Mouse (Mus musculus): ENCODE data around the gene Dapl1. TPM values are rescaled to one million over a fixed set of nuclear protein-coding genes. Genes with fewer than 3 reads are reported as not detected.

The Dapl1 gene
- polyA plus RNA-seq, 1 experiment, result not detected

GRCm38 (mm10) chr2:59485080-59485479, 627 bp downstream of the Dapl1 start:
- H3K27ac ChIP-seq (ENCODE audit: insufficient read depth, low read length), result no peak overlapping the region
- H3K4me3 ChIP-seq (ENCODE audit: low read depth, low read length), result no peak overlapping the region
- H3K9me3 ChIP-seq (replicated peaks; ENCODE audit: control insufficient read depth, insufficient read depth, low read length, poor library complexity, severe bottlenecking), result no peaks in the 10 kb centered on the region
- TF ChIP-seq CTCF (IDR thresholded peaks at IDR 0.05; ENCODE audit: low read depth, low read length), result no peak
- no peak for TF ChIP-seq POLR2A (IDR thresholded peaks at IDR 0.05; ENCODE audit: insufficient read depth, low read length)
- no peak for TF ChIP-seq EP300 (IDR thresholded peaks at IDR 0.05; ENCODE audit: insufficient read depth, low read depth, low read length)
- H3K27me3 ChIP-seq (ENCODE audit: control insufficient read depth, insufficient read depth, low read length, poor library complexity, severe bottlenecking), result no peaks in the 10 kb centered on the region
- H3K36me3 ChIP-seq (ENCODE audit: control insufficient read depth, insufficient read depth, low read length, poor library complexity, severe bottlenecking), result no peaks in the 10 kb centered on the region
- H3K4me1 ChIP-seq (ENCODE audit: control insufficient read depth, insufficient read depth, low read length), result no peaks in the 10 kb centered on the region
- no peak overlapping the region for H3K9ac ChIP-seq (ENCODE audit: low read depth, poor library complexity, severe bottlenecking)

- no peaks in the 10 kb centered on the region for H3K27me3 ChIP-seq (ENCODE audit: control insufficient read depth, insufficient read depth, low read length, poor library complexity, severe bottlenecking)
- H3K9ac ChIP-seq (ENCODE audit: low read depth, poor library complexity, severe bottlenecking), result no peak overlapping the region
- no peak overlapping the region for H3K4me3 ChIP-seq (ENCODE audit: low read depth, low read length)
- H3K9me3 ChIP-seq (replicated peaks; ENCODE audit: control insufficient read depth, insufficient read depth, low read length, poor library complexity, severe bottlenecking), result no peaks in the 10 kb centered on the region
- TF ChIP-seq EP300 (IDR thresholded peaks at IDR 0.05; ENCODE audit: insufficient read depth, low read depth, low read length) (no peak), POLR2A (IDR thresholded peaks at IDR 0.05; ENCODE audit: insufficient read depth, low read length) (no peak), CTCF (IDR thresholded peaks at IDR 0.05; ENCODE audit: low read depth, low read length) (no peak)
- no peak overlapping the region for H3K27ac ChIP-seq (ENCODE audit: insufficient read depth, low read length)
- H3K4me1 ChIP-seq (ENCODE audit: control insufficient read depth, insufficient read depth, low read length), result no peaks in the 10 kb centered on the region
- no peaks in the 10 kb centered on the region for H3K36me3 ChIP-seq (ENCODE audit: control insufficient read depth, insufficient read depth, low read length, poor library complexity, severe bottlenecking)
Measured at GRCm38 (mm10) chr2:59485657-59486056, 1.2 kb downstream of the Dapl1 start.

GRCm38 (mm10) chr2:59486196-59486845, 1.9 kb downstream of the Dapl1 start:
- Histone ChIP-seq H3K9me3 (replicated peaks; ENCODE audit: control insufficient read depth, insufficient read depth, low read length, poor library complexity, severe bottlenecking) (no peaks in the 10 kb centered on the region), H3K4me3 (ENCODE audit: low read depth, low read length) (no peak overlapping the region), H3K27me3 (ENCODE audit: control insufficient read depth, insufficient read depth, low read length, poor library complexity, severe bottlenecking) (no peaks in the 10 kb centered on the region), H3K4me1 (ENCODE audit: control insufficient read depth, insufficient read depth, low read length) (no peaks in the 10 kb centered on the region), H3K27ac (ENCODE audit: insufficient read depth, low read length) (no peak overlapping the region), H3K9ac (ENCODE audit: low read depth, poor library complexity, severe bottlenecking) (no peak overlapping the region), H3K36me3 (ENCODE audit: control insufficient read depth, insufficient read depth, low read length, poor library complexity, severe bottlenecking) (no peaks in the 10 kb centered on the region)
- TF ChIP-seq CTCF (IDR thresholded peaks at IDR 0.05; ENCODE audit: low read depth, low read length), result no peak
- no peak for TF ChIP-seq POLR2A (IDR thresholded peaks at IDR 0.05; ENCODE audit: insufficient read depth, low read length)
- no peak for TF ChIP-seq EP300 (IDR thresholded peaks at IDR 0.05; ENCODE audit: insufficient read depth, low read depth, low read length)

DNA sequence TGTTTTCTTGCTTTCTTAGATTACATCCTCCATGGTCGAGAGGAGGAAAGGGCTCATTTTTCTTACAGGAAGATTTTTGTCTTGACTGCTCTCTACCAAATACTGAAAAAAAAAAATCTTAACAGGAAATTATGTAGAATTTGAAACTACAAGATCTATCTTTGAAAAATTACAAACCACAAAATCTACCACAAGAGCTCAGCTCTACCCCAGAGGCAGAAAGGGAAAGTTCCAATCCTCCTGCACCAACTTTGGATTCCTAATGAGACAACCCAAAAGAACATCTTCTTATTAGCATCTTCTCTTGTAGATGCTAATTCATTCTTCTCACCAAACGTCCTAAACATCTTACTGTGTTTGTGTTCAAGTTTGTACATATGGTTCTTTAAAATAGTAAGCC, 3.8 kb downstream of the Dapl1 start:
- Histone ChIP-seq H3K4me3 (ENCODE audit: low read depth, low read length) (no peak overlapping the region), H3K9ac (ENCODE audit: low read depth, poor library complexity, severe bottlenecking) (no peak overlapping the region), H3K27me3 (ENCODE audit: control insufficient read depth, insufficient read depth, low read length, poor library complexity, severe bottlenecking) (no peaks in the 10 kb centered on the region), H3K4me1 (ENCODE audit: control insufficient read depth, insufficient read depth, low read length) (no peaks in the 10 kb centered on the region), H3K36me3 (ENCODE audit: control insufficient read depth, insufficient read depth, low read length, poor library complexity, severe bottlenecking) (no peaks in the 10 kb centered on the region), H3K9me3 (replicated peaks; ENCODE audit: control insufficient read depth, insufficient read depth, low read length, poor library complexity, severe bottlenecking) (no peaks in the 10 kb centered on the region), H3K27ac (ENCODE audit: insufficient read depth, low read length) (no peak overlapping the region)
- TF ChIP-seq CTCF (IDR thresholded peaks at IDR 0.05; ENCODE audit: low read depth, low read length) (no peak), EP300 (IDR thresholded peaks at IDR 0.05; ENCODE audit: insufficient read depth, low read depth, low read length) (no peak), POLR2A (IDR thresholded peaks at IDR 0.05; ENCODE audit: insufficient read depth, low read length) (no peak)

DNA sequence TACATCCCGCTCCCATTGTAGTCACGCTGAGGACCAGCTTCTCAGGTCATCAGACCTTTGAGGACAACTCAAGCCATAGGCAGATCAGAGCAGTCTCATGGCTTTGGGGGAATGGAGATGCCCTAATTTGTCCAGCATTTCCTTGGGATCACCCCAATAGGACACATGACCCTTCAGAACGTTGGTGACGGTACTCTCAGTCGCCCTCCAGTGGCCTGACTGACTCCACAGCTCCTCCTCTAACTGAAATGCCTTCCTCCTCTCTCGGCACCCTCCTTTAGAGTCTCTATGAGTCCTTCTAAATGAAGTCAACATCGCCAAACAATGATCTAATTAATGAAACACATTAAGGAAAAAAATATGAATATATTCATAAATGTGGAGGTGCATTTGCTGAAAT, 5.9 kb downstream of the Dapl1 start:
- Histone ChIP-seq H3K9ac (ENCODE audit: low read depth, poor library complexity, severe bottlenecking) (no peak overlapping the region), H3K4me3 (ENCODE audit: low read depth, low read length) (no peak overlapping the region), H3K9me3 (replicated peaks; ENCODE audit: control insufficient read depth, insufficient read depth, low read length, poor library complexity, severe bottlenecking) (no peaks in the 10 kb centered on the region), H3K4me1 (ENCODE audit: control insufficient read depth, insufficient read depth, low read length) (no peaks in the 10 kb centered on the region), H3K27ac (ENCODE audit: insufficient read depth, low read length) (no peak overlapping the region), H3K36me3 (ENCODE audit: control insufficient read depth, insufficient read depth, low read length, poor library complexity, severe bottlenecking) (no peaks in the 10 kb centered on the region), H3K27me3 (ENCODE audit: control insufficient read depth, insufficient read depth, low read length, poor library complexity, severe bottlenecking) (no peaks in the 10 kb centered on the region)
- no peak for TF ChIP-seq EP300 (IDR thresholded peaks at IDR 0.05; ENCODE audit: insufficient read depth, low read depth, low read length)
- no peak for TF ChIP-seq POLR2A (IDR thresholded peaks at IDR 0.05; ENCODE audit: insufficient read depth, low read length)
- TF ChIP-seq CTCF (IDR thresholded peaks at IDR 0.05; ENCODE audit: low read depth, low read length), result peak; percentile 53

DNA sequence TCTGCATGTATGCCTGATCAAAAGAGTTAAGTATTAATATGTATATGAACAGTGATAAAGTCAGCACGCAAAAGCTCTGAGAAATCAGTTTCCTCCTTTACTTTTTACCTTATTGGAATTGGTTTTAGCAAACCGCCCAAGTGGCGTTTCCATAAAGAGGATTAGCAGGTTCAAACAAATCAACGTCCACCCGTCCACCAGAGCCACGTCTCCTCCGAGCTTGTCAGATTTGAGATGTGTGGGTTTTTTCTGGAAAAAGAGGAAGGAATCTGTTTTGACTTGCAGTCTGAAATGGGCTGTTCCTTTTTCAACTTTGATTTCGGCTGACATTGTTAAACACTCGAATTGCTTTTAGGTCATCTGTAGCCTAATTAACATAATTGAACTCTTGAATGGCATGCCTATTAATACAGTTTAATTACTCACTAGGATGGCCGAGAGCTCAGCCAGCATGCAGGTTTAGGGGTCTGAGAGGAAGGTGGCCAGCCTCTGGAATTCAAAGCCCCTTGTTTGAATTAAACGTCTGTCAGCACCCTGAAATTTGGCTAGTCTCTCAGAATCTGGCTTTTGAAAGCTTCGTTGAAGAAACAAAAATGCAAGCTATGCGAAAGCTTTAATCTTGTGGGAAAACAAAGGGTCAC, 9.1 kb downstream of the Dapl1 start:
- H3K4me1 ChIP-seq (ENCODE audit: control insufficient read depth, insufficient read depth, low read length), result no peaks in the 10 kb centered on the region
- H3K36me3 ChIP-seq (ENCODE audit: control insufficient read depth, insufficient read depth, low read length, poor library complexity, severe bottlenecking), result no peaks in the 10 kb centered on the region
- H3K4me3 ChIP-seq (ENCODE audit: low read depth, low read length), result no peak overlapping the region
- no peak overlapping the region for H3K9ac ChIP-seq (ENCODE audit: low read depth, poor library complexity, severe bottlenecking)
- no peak overlapping the region for H3K27ac ChIP-seq (ENCODE audit: insufficient read depth, low read length)
- TF ChIP-seq CTCF (IDR thresholded peaks at IDR 0.05; ENCODE audit: low read depth, low read length), result no peak
- TF ChIP-seq EP300 (IDR thresholded peaks at IDR 0.05; ENCODE audit: insufficient read depth, low read depth, low read length), result no peak
- TF ChIP-seq POLR2A (IDR thresholded peaks at IDR 0.05; ENCODE audit: insufficient read depth, low read length), result no peak
- H3K9me3 ChIP-seq (replicated peaks; ENCODE audit: control insufficient read depth, insufficient read depth, low read length, poor library complexity, severe bottlenecking), result no peaks in the 10 kb centered on the region
- no peaks in the 10 kb centered on the region for H3K27me3 ChIP-seq (ENCODE audit: control insufficient read depth, insufficient read depth, low read length, poor library complexity, severe bottlenecking)

All from ES-Bruce4 (cell line).